Mouse (Mus musculus): ENCODE measurements at regions not wholly inside any gene's neighbourhood (a gene's known extent, or its start where the extent isn't known, plus 50 kb on each side); places are given as distances from the start of the nearest gene placed in this dataset.
A peak's percentile ranks its signal among the peaks of the same experiment; 100 is the strongest.

GRCm38 (mm10) chr8:29978585-29979505 is 2531.4 kb downstream of the Poteg start:
- ATAC-seq (ENCODE audit: low FRiP score, low read depth): peak; percentile 55; the same call in 1 of the 2 replicates
- H3K9me3 ChIP-seq (ENCODE audit: control insufficient read depth, low read length): no peaks in the 10 kb centered on the region
- H3K4me2 ChIP-seq (replicated peaks; ENCODE audit: low read depth, low read length, severe bottlenecking): no peak overlapping the region
- H3K36me3 ChIP-seq (ENCODE audit: control insufficient read depth, insufficient read depth, low read length): no peaks in the 10 kb centered on the region
- peak; percentile 38 for DNase-seq (ENCODE audit: low spot score)
- WGBS: 6% methylated on average over 10 of the region's 10 CpGs
- H3K9ac ChIP-seq (ENCODE audit: low read depth, low read length, severe bottlenecking): no peak overlapping the region
- 0 out of 2 replicates have a peak, but pooled peaks cover 2% of the 10 kb centered on the region for H3K4me1 ChIP-seq (ENCODE audit: control insufficient read depth, insufficient read depth, low read length)
- H3K4me3 ChIP-seq (replicated peaks; ENCODE audit: low read length): no peak overlapping the region
- no peak for TF ChIP-seq POLR2A (IDR thresholded peaks at IDR 0.05; ENCODE audit: borderline replicate concordance, extremely low read depth, insufficient read depth, insufficient read length)
- H3K27ac ChIP-seq (replicated peaks; ENCODE audit: low read depth, low read length): no peak overlapping the region
- no peaks in the 10 kb centered on the region for H3K27me3 ChIP-seq (ENCODE audit: control insufficient read depth, insufficient read depth, low read length)

GRCm38 (mm10) chr8:29992549-29992948 is 2545.1 kb downstream of the Poteg start:
- no peak for TF ChIP-seq POLR2A (IDR thresholded peaks at IDR 0.05; ENCODE audit: borderline replicate concordance, extremely low read depth, insufficient read depth, insufficient read length)
- Histone ChIP-seq H3K36me3 (ENCODE audit: control insufficient read depth, insufficient read depth, low read length) (no peaks in the 10 kb centered on the region), H3K27me3 (ENCODE audit: control insufficient read depth, insufficient read depth, low read length) (no peaks in the 10 kb centered on the region), H3K4me2 (replicated peaks; ENCODE audit: low read depth, low read length, severe bottlenecking) (no peak overlapping the region), H3K9ac (ENCODE audit: low read depth, low read length, severe bottlenecking) (no peak overlapping the region), H3K4me3 (replicated peaks; ENCODE audit: low read length) (no peak overlapping the region), H3K27ac (replicated peaks; ENCODE audit: low read depth, low read length) (no peak overlapping the region), H3K4me1 (ENCODE audit: control insufficient read depth, insufficient read depth, low read length) (no peaks in the 10 kb centered on the region), H3K9me3 (ENCODE audit: control insufficient read depth, low read length) (no peaks in the 10 kb centered on the region)
- 54% methylated on average over 2 of the region's 2 CpGs for WGBS
- DNase-seq (ENCODE audit: low spot score) (no peak), ATAC-seq (ENCODE audit: low FRiP score, low read depth) (no peak)

- TF ChIP-seq POLR2A (IDR thresholded peaks at IDR 0.05; ENCODE audit: borderline replicate concordance, extremely low read depth, insufficient read depth, insufficient read length): no peak
- 93% methylated on average over 2 of the region's 2 CpGs for WGBS
- no peak overlapping the region for H3K27ac ChIP-seq (replicated peaks; ENCODE audit: low read depth, low read length)
- no peaks in the 10 kb centered on the region for H3K36me3 ChIP-seq (ENCODE audit: control insufficient read depth, insufficient read depth, low read length)
- H3K9me3 ChIP-seq (ENCODE audit: control insufficient read depth, low read length): no peaks in the 10 kb centered on the region
- H3K4me1 ChIP-seq (ENCODE audit: control insufficient read depth, insufficient read depth, low read length): no peaks in the 10 kb centered on the region
- H3K27me3 ChIP-seq (ENCODE audit: control insufficient read depth, insufficient read depth, low read length): no peaks in the 10 kb centered on the region
- H3K9ac ChIP-seq (ENCODE audit: low read depth, low read length, severe bottlenecking): no peak overlapping the region
- no peak overlapping the region for H3K4me2 ChIP-seq (replicated peaks; ENCODE audit: low read depth, low read length, severe bottlenecking)
- DNase-seq (ENCODE audit: low spot score) (no peak), ATAC-seq (ENCODE audit: low FRiP score, low read depth) (no peak)
- no peak overlapping the region for H3K4me3 ChIP-seq (replicated peaks; ENCODE audit: low read length)
Observed at GRCm38 (mm10) chr8:29999413-29999812, 2551.9 kb downstream of the Poteg start.
